Mouse (Mus musculus) stomach, embryonic 14.5 days (tissue): Measurements from ENCODE around the gene Gpr35. TPM values are rescaled to one million over a fixed set of nuclear protein-coding genes. Genes with fewer than 3 reads are reported as not detected.

Experiments
- ATAC-seq: fragments of 200-750 bp; cut with Nextera tagmentation; 2 replicates; pipeline ENCODE4 v1.8.0; 2017; ENCODE audit warnings: low read depth, moderate TSS enrichment; ENCODE audit not compliant: insufficient number of reproducible peaks, insufficient read depth, low FRiP score
- H3K27ac ChIP-seq: fragments of 300-500 bp; sonication (generic); 2 replicates; pipeline ENCODE4 v1.5.1; 2014; ENCODE audit warnings: mild to moderate bottlenecking, low read length, moderate library complexity, mixed read lengths
- H3K27me3 ChIP-seq: fragments of 300-500 bp; sonication (generic); 2 replicates; pipeline ENCODE4 v1.6.1; 2014; ENCODE audit warnings: low read length, control low read depth, mixed read lengths; ENCODE audit not compliant: control insufficient read depth, insufficient read depth
- H3K36me3 ChIP-seq: fragments of 300-500 bp; sonication (generic); 2 replicates; pipeline ENCODE4 v1.6.1; 2014; ENCODE audit warnings: mild to moderate bottlenecking, control low read depth, low read length, moderate library complexity, mixed read lengths; ENCODE audit not compliant: control insufficient read depth, insufficient read depth
- H3K4me1 ChIP-seq: fragments of 300-500 bp; sonication (generic); 2 replicates; pipeline ENCODE4 v1.6.1; 2014; ENCODE audit warnings: low read length, control low read depth, mixed read lengths; ENCODE audit not compliant: control insufficient read depth, insufficient read depth
- H3K4me2 ChIP-seq: fragments of 300-500 bp; sonication (generic); replicated peaks from 2 replicates; pipeline ENCODE4 v1.6.1; 2014; ENCODE audit warnings: low read depth, low read length, control low read depth
- H3K4me3 ChIP-seq: fragments of 300-500 bp; sonication (generic); 2 replicates; pipeline ENCODE4 v1.5.1; 2014; ENCODE audit warnings: low read depth, low read length, control low read depth
- H3K9ac ChIP-seq: fragments of 300-500 bp; sonication (generic); replicated peaks from 2 replicates; pipeline ENCODE4 v1.6.1; 2014; ENCODE audit warnings: low read depth, mild to moderate bottlenecking, control low read depth, low read length, moderate library complexity, mixed read lengths
- H3K9me3 ChIP-seq: fragments of 300-500 bp; sonication (generic); 2 replicates; pipeline ENCODE4 v1.6.1; 2016; ENCODE audit warnings: low read depth, low read length, control low read depth; ENCODE audit not compliant: control insufficient read depth
- WGBS: fragments of 180-500 bp; shearing (Covaris S2); extraction: QIAGEN DNeasy Blood & Tissue Kit; methylation state at CpG from one replicate; pipeline ENCODE4 v1.1.7; 2014; 5-methylcytosine and 5-hydroxymethylcytosine counted together
- polyA plus RNA-seq: library from polyadenylated mRNA; unstranded; fragments of >200 nt; fragmentation: Nextera tagmentation; extraction: Ambion mirVana; gene quantifications from 2 replicates; pipeline ENCODE4 v1.2.1, GENCODE M21; 2014

Gpr35 gene
- polyA plus RNA-seq, 1 experiment from 2014 or later, result 7.7 TPM

GRCm38 (mm10) chr1:92982931-92983605, 32.4 kb downstream of the Gpr35 start:
- Histone ChIP-seq H3K4me3 (no peak overlapping the region), H3K36me3 (no peaks in the 10 kb centered on the region), H3K9me3 (no peaks in the 10 kb centered on the region), H3K4me2 (no peak overlapping the region), H3K27ac (no peak overlapping the region), H3K27me3 (no peaks in the 10 kb centered on the region), H3K9ac (no peak overlapping the region), H3K4me1 (peaks cover 10% of the 10 kb centered on the region; the same call in 1 of the 2 replicates)
- ATAC-seq, result no peak
- WGBS, result 93% methylated on average over 17 of the region's 17 CpGs

GRCm38 (mm10) chr1:92984999-92985398, 34.3 kb downstream of the Gpr35 start:
- H3K4me1 ChIP-seq, result no peaks in the 10 kb centered on the region; the same call in 1 of the 2 replicates

GRCm38 (mm10) chr1:92988894-92989293, 38.2 kb downstream of the Gpr35 start:
- no peaks in the 10 kb centered on the region for H3K9me3 ChIP-seq
- no peaks in the 10 kb centered on the region for H3K4me1 ChIP-seq
- ATAC-seq, result no peak
- H3K27ac ChIP-seq, result no peak overlapping the region
- no peak overlapping the region for H3K4me3 ChIP-seq
- H3K4me2 ChIP-seq, result no peak overlapping the region
- no peaks in the 10 kb centered on the region for H3K27me3 ChIP-seq
- no peaks in the 10 kb centered on the region for H3K36me3 ChIP-seq
- WGBS, result 45% methylated on average over 4 of the region's 4 CpGs
- no peak overlapping the region for H3K9ac ChIP-seq

More at GRCm38 (mm10) chr1:92984999-92985398, 34.3 kb downstream of the Gpr35 start:
- ATAC-seq, result no peak
- H3K9ac ChIP-seq, result no peak overlapping the region
- no peaks in the 10 kb centered on the region for H3K9me3 ChIP-seq
- H3K36me3 ChIP-seq, result no peaks in the 10 kb centered on the region
- H3K27ac ChIP-seq, result no peak overlapping the region
- H3K27me3 ChIP-seq, result no peaks in the 10 kb centered on the region
- no peak overlapping the region for H3K4me3 ChIP-seq
- no peak overlapping the region for H3K4me2 ChIP-seq
- WGBS, result 86% methylated on average over 5 of the region's 5 CpGs

- Histone ChIP-seq H3K27ac (no peak overlapping the region), H3K4me1 (no peaks in the 10 kb centered on the region), H3K9me3 (no peaks in the 10 kb centered on the region), H3K36me3 (no peaks in the 10 kb centered on the region), H3K27me3 (no peaks in the 10 kb centered on the region), H3K4me2 (no peak overlapping the region), H3K4me3 (no peak overlapping the region), H3K9ac (no peak overlapping the region)
- 49% methylated on average over 4 of the region's 4 CpGs for WGBS
- no peak for ATAC-seq
Measured at GRCm38 (mm10) chr1:92989891-92990290, 39.2 kb downstream of the Gpr35 start.

GRCm38 (mm10) chr1:92992214-92992855, 41.7 kb downstream of the Gpr35 start:
- H3K27ac ChIP-seq, result no peak overlapping the region
- ATAC-seq, result no peak
- H3K27me3 ChIP-seq, result no peaks in the 10 kb centered on the region
- no peaks in the 10 kb centered on the region for H3K9me3 ChIP-seq
- 83% methylated on average over 6 of the region's 6 CpGs for WGBS
- no peak overlapping the region for H3K9ac ChIP-seq
- no peaks in the 10 kb centered on the region for H3K4me1 ChIP-seq
- no peaks in the 10 kb centered on the region for H3K36me3 ChIP-seq
- no peak overlapping the region for H3K4me2 ChIP-seq
- no peak overlapping the region for H3K4me3 ChIP-seq

- 71% methylated on average over 2 of the region's 2 CpGs for WGBS
- Histone ChIP-seq H3K36me3 (no peaks in the 10 kb centered on the region), H3K4me1 (no peaks in the 10 kb centered on the region), H3K27me3 (no peaks in the 10 kb centered on the region), H3K9me3 (no peaks in the 10 kb centered on the region), H3K4me3 (no peak overlapping the region), H3K9ac (no peak overlapping the region), H3K27ac (no peak overlapping the region), H3K4me2 (no peak overlapping the region)
- no peak for ATAC-seq
Measured at GRCm38 (mm10) chr1:92992880-92993279, 42.2 kb downstream of the Gpr35 start.

- ATAC-seq, result no peak
- Histone ChIP-seq H3K36me3 (no peaks in the 10 kb centered on the region), H3K4me3 (no peak within 1 kb of the TSS), H3K27me3 (no peaks in the 10 kb centered on the region), H3K4me2 (no peak within 1 kb of the TSS), H3K9me3 (no peaks in the 10 kb centered on the region), H3K9ac (no peak within 1 kb of the TSS), H3K4me1 (no peaks in the 10 kb centered on the region), H3K27ac (no peak within 1 kb of the TSS)
- 68% methylated on average over 7 of the region's 7 CpGs for WGBS
Measured at GRCm38 (mm10) chr1:93006061-93006460, 55.4 kb downstream of the Gpr35 start, which contains the start of gene Aqp12. Aqp12 (plus strand) TSS chr1:93006334.

- 63% methylated on average over 4 of the region's 4 CpGs for WGBS
Measured at GRCm38 (mm10) chr1:93009196-93009595, 58.5 kb downstream of the Gpr35 start.

More at GRCm38 (mm10) chr1:93009196-93009595, 58.5 kb downstream of the Gpr35 start:
- no peaks in the 10 kb centered on the region for H3K27me3 ChIP-seq
- H3K4me3 ChIP-seq, result no peak overlapping the region
- no peak overlapping the region for H3K9ac ChIP-seq
- no peak overlapping the region for H3K27ac ChIP-seq
- no peaks in the 10 kb centered on the region for H3K9me3 ChIP-seq
- ATAC-seq, result no peak
- no peak overlapping the region for H3K4me2 ChIP-seq
- no peaks in the 10 kb centered on the region for H3K4me1 ChIP-seq
- no peaks in the 10 kb centered on the region for H3K36me3 ChIP-seq
